Mouse (Mus musculus) bone marrow macrophage, adult 2 months (primary cell): ENCODE measurements around the gene Slc7a7. TPM values are rescaled to one million over a fixed set of nuclear protein-coding genes. Genes with fewer than 3 reads are reported as not detected.

Source experiments
- H3K27ac ChIP-seq: 2 replicates; pipeline ENCODE4 v1.5.1; 2012; ENCODE audit warnings: low read depth, low read length; ENCODE audit not compliant: insufficient read depth
- H3K4me1 ChIP-seq: 2 replicates; pipeline ENCODE4 v1.6.1; 2012; ENCODE audit warnings: low read length; ENCODE audit not compliant: control insufficient read depth, insufficient read depth
- H3K4me3 ChIP-seq: 2 replicates; pipeline ENCODE4 v1.5.1; 2012; ENCODE audit warnings: mild to moderate bottlenecking, low read length, moderate library complexity; ENCODE audit not compliant: insufficient read depth
- CTCF ChIP-seq: IDR thresholded peaks from 2 replicates; pipeline ENCODE4 v1.5.1; 2012; ENCODE audit warnings: low read depth, mild to moderate bottlenecking, low read length, moderate library complexity
- POLR2A ChIP-seq: IDR thresholded peaks from 2 replicates; pipeline ENCODE4 v1.6.1; 2012; ENCODE audit warnings: mild to moderate bottlenecking, low read depth, low read length, borderline replicate concordance
- polyA plus RNA-seq: library from polyadenylated mRNA; stranded (reverse); fragments of >200 nt; gene quantifications from 2 replicates; pipeline ENCODE4 v1.2.4, GENCODE M21; 2012; ENCODE audit not compliant: missing spikeins, insufficient read depth, insufficient read length

Slc7a7 gene
- polyA plus RNA-seq, 1 experiment = 32.7 TPM

- TF ChIP-seq CTCF = no peak
- TF ChIP-seq POLR2A = no peak
- no peak overlapping the region for H3K4me3 ChIP-seq
- peaks cover 42% of the 10 kb centered on the region for H3K4me1 ChIP-seq
- H3K27ac ChIP-seq = no peak overlapping the region
Measured at GRCm38 (mm10) chr14:54396685-54397084, 20.9 kb downstream of the Slc7a7 start.

- H3K27ac ChIP-seq = no peak overlapping the region
- no peak overlapping the region for H3K4me3 ChIP-seq
- TF ChIP-seq POLR2A = no peak
- no peak for TF ChIP-seq CTCF
- H3K4me1 ChIP-seq = peaks cover 40% of the 10 kb centered on the region
Measured at GRCm38 (mm10) chr14:54394309-54394708, 23.3 kb downstream of the Slc7a7 start.

- Histone ChIP-seq H3K27ac (no peak overlapping the region), H3K4me1 (peaks cover 35% of the 10 kb centered on the region), H3K4me3 (no peak overlapping the region)
- TF ChIP-seq CTCF (no peak), POLR2A (no peak)
Measured at GRCm38 (mm10) chr14:54393794-54394193, 23.8 kb downstream of the Slc7a7 start.

- Histone ChIP-seq H3K27ac (no peak overlapping the region), H3K4me1 (peaks cover 18% of the 10 kb centered on the region), H3K4me3 (no peak overlapping the region)
- no peak for TF ChIP-seq CTCF
- TF ChIP-seq POLR2A = no peak
Measured at GRCm38 (mm10) chr14:54390843-54391242, 26.7 kb downstream of the Slc7a7 start.

GRCm38 (mm10) chr14:54387546-54387945 lies 30.0 kb downstream of the Slc7a7 start:
- TF ChIP-seq POLR2A = no peak
- no peak for TF ChIP-seq CTCF
- peaks cover 16% of the 10 kb centered on the region for H3K4me1 ChIP-seq
- H3K4me3 ChIP-seq = no peak overlapping the region
- H3K27ac ChIP-seq = no peak overlapping the region

GRCm38 (mm10) chr14:54385968-54386618 lies 31.5 kb downstream of the Slc7a7 start:
- peaks cover 18% of the 10 kb centered on the region for H3K4me1 ChIP-seq
- H3K27ac ChIP-seq = no peak overlapping the region
- H3K4me3 ChIP-seq = no peak overlapping the region
- TF ChIP-seq CTCF = no peak
- no peak for TF ChIP-seq POLR2A

GRCm38 (mm10) chr14:54384396-54384795 lies 33.2 kb downstream of the Slc7a7 start:
- peaks cover 18% of the 10 kb centered on the region for H3K4me1 ChIP-seq
- H3K27ac ChIP-seq = no peak overlapping the region
- H3K4me3 ChIP-seq = no peak overlapping the region
- TF ChIP-seq POLR2A (no peak), CTCF (no peak)

- Histone ChIP-seq H3K4me3 (no peak overlapping the region), H3K27ac (peak overlapping the region; percentile 44)
Measured at GRCm38 (mm10) chr14:54383355-54383771, 34.2 kb downstream of the Slc7a7 start.

GRCm38 (mm10) chr14:54382641-54383040 lies 34.9 kb downstream of the Slc7a7 start:
- TF ChIP-seq CTCF (no peak), POLR2A (no peak)
- Histone ChIP-seq H3K27ac (peak overlapping the region; percentile 44; the same call in 1 of the 2 replicates), H3K4me3 (no peak overlapping the region), H3K4me1 (peaks cover 18% of the 10 kb centered on the region)

More at GRCm38 (mm10) chr14:54383355-54383771, 34.2 kb downstream of the Slc7a7 start:
- peaks cover 18% of the 10 kb centered on the region for H3K4me1 ChIP-seq
- TF ChIP-seq CTCF (no peak), POLR2A (no peak)

- no peak for TF ChIP-seq CTCF
- Histone ChIP-seq H3K4me1 (peaks cover 18% of the 10 kb centered on the region), H3K4me3 (no peak overlapping the region), H3K27ac (no peak overlapping the region)
Measured at GRCm38 (mm10) chr14:54381816-54382215, 35.8 kb downstream of the Slc7a7 start.

- no peak overlapping the region for H3K27ac ChIP-seq
- H3K4me1 ChIP-seq = peaks cover 18% of the 10 kb centered on the region
- H3K4me3 ChIP-seq = no peak overlapping the region
- TF ChIP-seq CTCF (no peak), POLR2A (no peak)
Measured at GRCm38 (mm10) chr14:54380616-54381015, 37.0 kb downstream of the Slc7a7 start.

- peaks cover 18% of the 10 kb centered on the region for H3K4me1 ChIP-seq
- no peak for TF ChIP-seq CTCF
- no peak overlapping the region for H3K4me3 ChIP-seq
- no peak overlapping the region for H3K27ac ChIP-seq
Measured at GRCm38 (mm10) chr14:54379571-54379970, 38.0 kb downstream of the Slc7a7 start.
